Mouse (Mus musculus): ENCODE measurements around the gene Prkci.

Prkci gene

DNA sequence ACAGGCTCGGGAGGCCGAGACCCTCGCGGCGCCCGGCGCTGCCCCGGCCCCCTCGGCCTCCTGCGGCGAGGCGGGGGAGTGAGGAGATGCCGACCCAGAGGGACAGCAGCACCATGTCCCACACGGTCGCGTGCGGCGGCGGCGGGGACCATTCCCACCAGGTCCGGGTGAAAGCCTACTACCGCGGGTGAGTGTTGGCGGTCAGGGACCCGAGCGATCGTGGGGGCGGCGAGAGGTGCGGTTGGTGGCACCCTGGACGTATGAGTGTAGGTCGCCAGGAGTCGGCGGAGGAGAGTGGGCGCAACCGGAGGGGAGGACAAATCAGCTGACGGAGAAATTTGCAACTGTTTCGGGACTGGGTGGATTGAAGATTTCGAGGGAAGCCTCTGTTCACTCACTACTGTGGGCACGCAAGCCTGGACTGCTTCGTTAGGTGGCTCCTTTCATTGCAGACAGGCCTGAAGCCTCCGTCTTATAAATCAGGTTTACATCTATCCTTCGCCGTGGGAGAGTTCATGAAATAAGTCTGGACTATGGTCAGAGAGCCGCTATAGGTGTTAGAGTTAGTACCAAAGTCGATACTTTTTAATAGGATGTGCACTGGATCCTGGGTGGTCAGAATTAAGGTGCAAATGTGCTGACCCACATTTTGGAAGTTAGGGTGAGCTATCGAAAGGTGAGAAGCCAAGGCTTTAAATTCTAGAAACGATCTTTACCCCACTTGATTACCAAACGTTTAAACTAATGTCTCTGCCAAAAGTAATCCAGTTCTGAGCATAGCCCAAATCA is 546 bp downstream of the Prkci start:
- no peak for DNase-seq (ENCODE audit: low spot score)

DNA sequence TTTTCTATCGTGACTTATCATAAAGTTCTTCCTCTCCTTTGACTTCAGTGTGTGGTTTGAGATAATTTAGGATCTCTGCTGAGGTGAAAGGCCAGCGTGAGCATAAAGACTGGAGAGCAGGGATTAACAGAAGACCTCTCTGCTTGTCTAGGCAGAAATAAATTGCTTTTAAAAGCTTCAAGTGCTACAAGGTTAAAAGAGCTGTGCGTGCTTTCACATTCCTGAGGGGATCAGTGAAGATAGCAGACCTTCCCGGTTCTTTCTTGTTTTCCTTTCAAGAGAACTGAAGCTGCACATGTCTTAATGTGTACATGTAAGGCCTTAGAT is 1.1 kb downstream of the Prkci start:
- no peak for DNase-seq (ENCODE audit: low spot score)

DNA sequence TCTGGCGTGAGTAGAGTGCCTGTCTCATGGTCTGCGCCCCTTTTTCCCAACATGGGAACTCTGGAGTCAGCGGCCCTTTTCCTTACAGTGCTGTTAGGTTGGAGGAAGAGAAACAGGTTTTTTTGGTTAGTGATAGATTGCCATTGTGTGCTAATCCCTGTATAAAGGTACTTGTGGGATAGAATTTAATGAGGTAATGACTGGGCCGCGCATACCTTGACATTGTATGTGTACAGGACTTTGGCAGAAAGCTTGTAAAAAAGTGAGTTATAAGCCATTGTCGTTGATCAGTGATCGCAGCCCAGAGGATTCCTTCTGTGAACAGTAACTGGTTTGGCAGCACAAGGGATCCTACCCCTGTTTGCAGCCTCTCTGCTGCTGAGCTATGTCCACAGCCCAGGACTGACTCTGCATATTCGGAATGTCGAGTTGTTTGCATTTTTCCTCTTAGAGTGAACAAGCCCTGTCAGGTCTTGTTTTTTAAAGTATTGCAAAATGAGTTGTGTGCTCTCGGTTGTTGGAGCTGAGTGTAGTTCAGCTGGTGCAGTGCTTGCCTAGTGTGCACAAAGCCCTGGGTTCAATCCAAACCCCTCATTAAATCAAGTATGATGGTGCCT is 4.0 kb downstream of the Prkci start:
- DNase-seq (ENCODE audit: low spot score): no peak

DNA sequence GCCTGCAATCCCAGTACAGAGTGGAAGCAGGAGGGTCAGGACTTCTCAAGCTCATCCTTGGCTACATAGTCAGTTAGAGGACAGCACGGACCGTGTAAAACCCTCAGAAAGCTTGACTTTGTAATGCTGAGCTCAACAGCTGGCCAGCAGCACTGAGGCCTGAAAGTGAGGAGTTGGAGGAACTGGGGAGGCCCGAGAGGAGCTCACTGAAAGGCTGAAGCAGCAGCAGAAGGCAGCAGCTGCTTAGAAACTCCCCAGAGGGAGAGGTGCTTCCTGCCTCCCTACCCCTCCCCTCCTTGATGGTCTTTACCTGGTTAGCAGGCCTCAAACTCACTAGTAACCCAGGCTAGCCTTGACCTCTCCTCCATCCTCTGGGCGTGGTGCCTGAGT is 4.5 kb downstream of the Prkci start:
- DNase-seq (ENCODE audit: low spot score): no peak

DNA sequence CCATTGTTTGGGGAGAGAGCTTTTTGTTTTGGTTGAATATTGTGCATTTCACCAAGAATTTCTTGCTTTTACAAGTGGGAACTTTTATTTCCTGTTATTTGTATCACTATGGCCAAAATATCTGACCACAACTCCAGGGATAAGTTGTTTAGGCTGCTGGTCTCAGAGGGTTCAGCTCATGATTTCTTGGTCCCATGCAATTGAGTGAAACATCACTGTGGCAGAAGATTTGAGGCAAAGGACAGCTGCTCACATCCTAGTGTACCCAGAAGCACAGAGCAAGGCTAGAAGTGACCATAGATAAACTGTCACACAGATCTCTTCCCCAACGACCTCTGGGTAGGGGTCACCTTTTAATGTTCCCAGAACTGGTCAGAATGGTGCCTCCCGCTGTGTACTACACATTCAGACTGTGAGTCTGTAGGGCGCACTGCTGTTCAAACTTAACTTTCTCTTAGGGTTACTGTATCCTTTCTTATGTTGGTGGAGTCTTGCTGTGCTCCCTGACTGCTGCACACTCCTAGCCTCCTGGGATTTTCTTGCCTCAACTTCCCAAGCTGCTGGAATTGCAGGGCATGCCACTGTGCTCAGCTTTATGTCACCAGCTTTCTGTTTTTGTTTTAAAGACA is 5.6 kb downstream of the Prkci start:
- DNase-seq (ENCODE audit: low spot score): no peak

DNA sequence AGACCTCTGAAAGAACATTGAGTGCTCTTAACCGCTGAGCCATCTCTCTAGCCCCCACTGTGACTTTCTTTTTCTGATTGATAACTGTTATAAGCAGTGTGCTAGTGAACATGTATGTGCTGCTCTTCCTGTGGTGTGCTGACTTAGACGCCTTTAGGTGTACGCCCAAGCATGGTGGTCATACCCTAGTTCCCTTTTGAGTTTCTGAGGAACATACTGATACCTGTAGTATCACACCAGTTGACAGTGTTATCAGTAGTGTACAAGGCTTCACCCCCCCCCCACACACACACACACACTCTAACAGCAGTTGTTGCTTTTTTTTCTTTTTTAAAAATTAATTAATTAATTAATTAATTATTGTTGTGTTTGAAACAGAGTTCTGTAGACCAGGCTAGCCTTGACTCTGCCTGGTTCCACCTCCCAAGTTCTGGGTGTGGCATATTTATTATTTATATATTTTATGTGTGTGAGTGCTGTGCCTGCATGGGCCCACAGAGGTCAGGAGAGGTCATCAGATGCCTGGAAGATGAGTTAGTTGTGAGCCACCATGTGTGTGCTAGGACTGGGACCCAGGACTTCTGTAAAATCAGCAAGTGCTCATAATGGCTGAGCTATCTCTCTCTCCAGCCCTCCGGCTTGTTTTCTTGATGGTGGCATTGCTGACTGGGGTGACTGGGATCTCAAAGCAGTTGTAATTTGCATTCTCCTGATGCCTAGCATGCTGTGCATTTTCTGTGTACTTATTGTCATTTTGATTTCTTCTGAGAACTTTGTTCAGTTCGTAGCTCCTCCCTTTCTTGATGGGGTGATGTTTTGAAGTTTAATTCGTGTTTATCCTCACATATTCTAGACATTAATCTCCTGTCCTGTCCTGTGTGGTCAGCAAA is 9.0 kb downstream of the Prkci start:
- no peak for DNase-seq (ENCODE audit: low spot score)

DNA sequence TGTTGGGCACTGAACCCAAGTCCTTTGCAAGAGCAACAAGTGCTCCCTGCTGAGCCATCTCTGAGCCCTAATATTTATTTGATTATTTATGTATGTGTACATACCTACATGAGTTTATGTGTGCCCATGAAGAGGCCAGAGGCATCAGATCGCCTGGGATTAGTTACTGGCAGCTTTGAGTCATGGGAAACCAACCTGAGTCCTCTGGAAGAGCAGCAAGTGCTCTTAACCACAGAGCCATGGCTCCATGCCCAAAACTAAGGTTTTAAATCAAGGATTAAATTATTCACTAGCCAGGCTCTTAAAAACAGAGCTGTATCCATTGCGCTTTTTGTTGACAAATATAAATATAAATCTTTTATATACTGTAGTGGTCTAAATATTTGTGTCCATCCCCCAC is 18.8 kb downstream of the Prkci start:
- no peak for DNase-seq (ENCODE audit: low spot score)

DNA sequence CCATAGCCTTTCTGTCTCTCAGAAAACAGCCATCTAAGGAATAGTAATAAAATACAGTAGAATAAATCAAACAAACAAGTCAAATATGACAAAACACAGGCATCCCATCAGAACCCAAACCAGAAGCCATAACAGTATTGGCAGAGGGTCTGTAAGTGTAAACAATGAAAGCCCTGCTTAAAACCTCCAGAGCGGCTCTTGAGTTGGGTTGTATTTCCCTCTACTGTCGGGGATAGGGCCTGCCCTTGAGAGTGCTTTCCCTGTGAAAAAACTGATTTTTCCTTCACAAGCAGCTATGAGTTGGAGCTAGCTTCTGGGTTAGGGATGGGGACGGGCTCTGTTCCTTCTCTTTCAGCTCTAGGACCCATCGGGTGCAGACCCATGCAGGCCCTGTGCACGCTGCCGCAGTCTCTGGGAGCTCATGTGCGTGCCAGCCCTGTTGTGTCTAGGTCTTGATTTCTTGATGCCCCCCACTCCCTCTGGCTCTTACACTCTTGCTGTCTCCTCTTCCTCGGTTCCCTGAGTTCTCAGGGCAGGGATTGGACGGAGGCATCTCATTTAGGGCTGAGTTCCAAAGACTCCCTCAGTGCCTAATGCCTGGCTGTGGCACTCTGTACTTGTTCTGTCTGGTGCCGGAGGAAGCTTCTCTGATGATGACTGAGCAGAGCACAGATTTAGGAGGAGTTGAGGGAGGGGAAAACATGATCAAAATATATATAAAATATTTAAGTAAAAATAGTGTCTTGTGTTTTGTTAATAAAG is 20.3 kb downstream of the Prkci start:
- DNase-seq (ENCODE audit: low spot score): no peak

DNA sequence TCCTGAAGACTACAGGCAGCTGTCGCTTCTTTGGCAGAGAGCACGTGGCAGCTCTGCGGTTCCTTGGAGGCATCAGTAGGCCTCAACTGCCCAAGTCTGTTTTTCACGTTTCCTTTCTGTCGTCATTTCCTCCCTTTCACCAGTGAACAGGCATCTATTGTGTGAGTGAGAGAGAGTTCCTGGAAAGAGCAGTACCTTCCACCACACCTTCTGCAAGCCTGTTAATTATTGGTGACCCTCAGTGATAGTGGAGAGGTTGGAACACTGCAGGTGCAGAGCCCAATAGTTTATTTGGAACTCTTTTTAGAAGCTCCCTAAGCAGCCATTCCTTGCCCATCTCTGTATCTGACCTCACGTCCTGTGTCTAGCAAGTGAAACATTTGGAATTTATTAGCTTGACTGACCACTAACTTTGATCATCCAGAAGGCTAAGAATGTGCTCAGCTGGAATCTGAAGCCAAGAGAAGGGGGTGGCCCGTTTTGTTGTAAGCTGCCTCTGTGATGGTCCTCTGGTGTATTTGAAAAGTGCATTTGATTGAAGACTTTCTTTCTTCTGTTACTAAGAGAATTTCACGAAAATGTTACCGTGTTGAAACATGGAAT is 21.1 kb downstream of the Prkci start:
- no peak for DNase-seq (ENCODE audit: low spot score)

DNA sequence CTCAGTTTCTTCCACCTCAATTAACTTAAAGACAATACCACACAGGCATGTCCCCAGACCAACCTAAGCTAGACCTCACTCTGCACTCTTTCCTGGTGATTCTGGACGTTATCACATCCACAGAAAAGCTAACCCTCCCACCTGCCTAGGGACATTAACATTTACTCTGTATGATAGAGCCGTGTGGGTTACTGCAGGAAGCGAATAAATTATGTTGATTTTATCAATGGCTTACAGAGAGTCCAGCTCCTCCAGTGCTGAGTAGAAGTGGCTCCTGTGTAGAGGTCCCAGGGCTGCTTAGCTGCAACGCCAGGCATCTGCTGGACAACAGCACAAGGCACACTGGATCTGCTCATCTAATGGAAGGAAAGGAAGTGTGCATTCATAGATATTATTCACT is 22.1 kb downstream of the Prkci start:
- no peak for DNase-seq (ENCODE audit: low spot score)

DNA sequence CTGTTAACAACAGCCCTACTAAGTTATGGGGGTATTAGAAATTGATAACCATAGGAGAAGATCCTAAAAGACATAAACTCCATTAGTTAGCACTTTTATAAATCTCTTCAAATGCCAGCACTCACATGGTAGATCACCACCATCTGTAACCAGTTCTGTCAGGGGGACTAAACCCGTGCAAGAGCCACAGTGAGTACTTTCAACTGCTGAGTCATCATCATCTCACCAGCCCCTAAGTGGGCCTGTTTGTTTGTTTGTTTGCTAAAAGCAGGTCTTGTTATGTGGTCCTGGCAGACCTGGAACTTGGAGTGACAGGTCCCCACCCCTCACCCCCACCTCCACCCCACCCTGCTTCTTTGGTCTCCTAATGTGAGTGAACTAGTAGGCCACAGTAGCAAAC is 23.7 kb downstream of the Prkci start:
- no peak for DNase-seq (ENCODE audit: low spot score)

DNA sequence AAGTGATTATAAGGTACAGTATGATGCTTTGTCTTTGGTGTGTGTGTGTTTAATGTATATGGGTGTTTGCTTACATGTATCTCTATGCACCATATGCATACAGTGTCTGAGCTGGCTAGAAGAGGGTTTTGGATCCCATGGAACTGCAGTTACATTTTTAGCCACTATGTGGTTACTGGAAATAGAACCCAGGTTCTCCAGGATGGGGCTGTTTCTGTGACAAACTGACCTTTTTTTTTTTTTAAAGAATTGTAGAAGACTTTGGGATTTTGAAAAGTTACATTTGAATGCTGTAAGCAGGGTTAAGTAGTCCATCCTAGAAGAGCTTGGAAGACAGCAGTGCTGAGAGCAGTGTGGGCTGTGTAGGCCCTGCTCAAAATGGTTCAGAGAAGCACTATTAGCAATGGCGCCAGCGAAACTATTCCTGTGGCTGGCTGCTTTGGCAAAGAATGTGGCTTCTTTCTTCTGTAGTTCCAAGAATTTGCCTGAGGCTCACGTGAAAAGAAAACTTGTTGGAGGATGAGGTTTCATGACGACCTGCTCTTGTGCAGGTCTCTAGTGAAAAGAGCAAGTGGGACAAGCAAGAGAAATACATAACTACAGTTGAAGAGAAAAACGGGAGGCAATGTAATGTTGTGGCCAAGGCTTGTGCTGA is 24.4 kb downstream of the Prkci start:
- no peak for DNase-seq (ENCODE audit: low spot score)

DNA sequence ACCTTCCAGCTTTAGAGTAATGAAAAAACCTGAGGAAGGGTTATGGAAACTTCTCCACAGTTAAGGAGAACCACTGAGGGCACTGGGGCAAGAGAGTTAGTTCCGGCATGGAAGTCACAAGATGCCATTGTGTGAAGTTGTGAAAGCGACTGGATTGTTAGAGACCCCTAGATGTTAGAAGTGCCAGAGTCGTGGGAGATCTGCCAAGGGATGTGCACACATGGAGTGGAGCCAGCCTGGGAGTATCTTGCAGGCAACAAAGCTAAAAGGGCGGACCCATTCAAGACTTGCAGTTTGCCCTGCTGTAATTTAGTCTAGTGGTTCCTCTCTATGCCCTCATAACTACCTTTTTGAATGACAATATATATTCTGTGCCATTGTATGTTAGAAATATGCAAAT is 25.1 kb downstream of the Prkci start:
- DNase-seq (ENCODE audit: low spot score): no peak

DNA sequence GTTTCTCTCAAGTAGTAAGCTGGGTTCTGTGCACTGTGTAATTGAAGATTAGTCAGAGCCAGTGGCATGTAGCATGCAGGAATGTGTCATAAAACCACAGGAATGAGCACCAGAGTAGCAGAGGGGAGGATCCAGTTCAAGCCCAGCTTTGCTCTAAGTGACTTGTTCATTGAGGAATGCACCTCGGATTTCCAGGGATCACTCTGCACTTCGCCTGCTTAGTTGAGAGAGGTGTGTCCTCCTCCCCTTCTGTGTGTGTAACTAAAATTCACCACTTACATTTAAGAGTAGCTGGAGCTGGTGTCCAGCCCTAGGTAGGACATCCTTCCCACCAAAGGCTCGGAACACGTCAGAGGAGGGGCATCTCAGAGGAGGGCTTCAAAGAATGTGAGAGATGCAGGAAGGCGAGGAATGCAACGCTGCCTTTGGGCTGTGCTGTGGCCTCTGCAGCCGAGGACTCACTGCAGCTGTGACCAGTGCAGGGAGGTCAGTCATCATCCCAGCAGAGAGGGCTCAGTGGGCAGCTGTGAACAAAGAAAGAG is 27.4 kb downstream of the Prkci start:
- no peak for DNase-seq (ENCODE audit: low spot score)

DNA sequence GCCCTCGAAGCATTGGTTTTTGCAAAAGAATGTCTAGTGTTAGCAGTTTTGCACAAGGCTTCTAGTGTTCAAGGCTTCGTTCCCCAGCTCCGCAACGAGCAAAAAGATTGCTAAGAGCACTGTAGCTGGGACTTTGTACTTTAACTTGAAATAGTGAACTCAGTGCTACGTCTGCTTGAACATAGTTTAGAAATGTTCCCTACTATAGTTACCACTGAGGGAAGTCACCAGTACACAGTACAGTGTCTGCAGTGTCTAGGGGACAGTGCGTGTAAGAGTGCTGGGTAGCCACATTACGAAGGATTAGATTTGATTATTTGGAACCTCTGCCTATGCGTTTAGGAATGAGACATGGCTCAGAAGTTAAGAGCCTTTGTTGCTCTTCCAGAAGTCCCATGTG is 32.2 kb downstream of the Prkci start:
- no peak for DNase-seq (ENCODE audit: low spot score)

DNA sequence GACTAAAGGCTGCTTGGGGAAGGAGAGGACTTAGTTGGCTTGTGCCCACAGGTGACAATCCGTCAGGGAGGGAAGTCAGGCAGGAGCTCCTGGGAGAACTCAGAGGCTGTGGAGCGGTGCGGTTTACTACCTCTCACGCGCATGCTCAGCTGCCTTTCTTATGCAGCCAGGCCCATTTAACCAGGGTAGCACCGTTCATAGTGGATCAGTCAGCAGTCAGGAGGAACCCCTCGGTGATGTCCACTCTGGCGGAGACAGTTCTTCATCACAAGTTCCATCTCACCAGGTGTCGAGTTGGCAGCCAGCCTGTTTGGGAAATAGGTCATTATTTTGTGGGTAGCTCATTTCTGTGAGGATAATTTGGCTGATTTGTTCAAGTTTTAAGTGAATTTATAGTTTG is 36.1 kb downstream of the Prkci start:
- no peak for DNase-seq (ENCODE audit: low spot score)

DNA sequence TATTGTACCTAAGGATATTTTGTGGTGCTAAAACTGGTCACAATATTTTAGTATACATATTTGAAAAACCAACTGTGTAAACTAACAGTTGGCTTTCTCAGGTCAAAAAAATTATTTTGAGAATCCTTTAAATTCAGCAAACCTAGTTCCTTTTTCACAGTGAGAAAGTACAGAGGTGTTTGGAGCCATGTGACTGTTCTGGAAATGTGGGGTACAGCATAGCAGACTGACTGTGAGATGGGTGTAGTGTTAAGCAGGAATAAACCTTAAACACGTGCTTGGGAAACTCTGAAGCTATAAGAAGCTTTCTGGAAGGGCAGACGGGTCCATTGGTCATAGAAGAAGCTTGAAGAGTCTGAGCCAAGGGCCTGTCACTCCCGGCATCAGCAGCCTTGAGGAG is 38.1 kb downstream of the Prkci start:
- DNase-seq (ENCODE audit: low spot score): no peak

DNA sequence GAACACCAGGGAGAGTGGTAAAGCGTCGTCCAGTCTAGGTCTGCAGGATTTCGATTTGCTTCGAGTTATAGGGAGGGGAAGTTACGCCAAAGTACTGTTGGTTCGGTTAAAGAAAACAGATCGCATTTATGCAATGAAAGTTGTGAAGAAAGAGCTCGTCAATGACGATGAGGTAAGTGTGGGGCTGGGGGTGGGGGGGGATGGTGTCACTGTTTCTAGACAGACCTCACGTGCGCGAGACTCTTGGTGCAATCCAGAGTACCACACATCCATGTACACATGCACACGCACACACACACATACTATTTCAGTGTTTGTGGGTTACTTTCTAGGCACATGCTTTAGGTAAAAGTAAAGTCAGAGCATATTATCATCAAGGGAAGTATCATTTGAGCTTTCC is 42.3 kb downstream of the Prkci start:
- DNase-seq (ENCODE audit: low spot score): no peak

DNA sequence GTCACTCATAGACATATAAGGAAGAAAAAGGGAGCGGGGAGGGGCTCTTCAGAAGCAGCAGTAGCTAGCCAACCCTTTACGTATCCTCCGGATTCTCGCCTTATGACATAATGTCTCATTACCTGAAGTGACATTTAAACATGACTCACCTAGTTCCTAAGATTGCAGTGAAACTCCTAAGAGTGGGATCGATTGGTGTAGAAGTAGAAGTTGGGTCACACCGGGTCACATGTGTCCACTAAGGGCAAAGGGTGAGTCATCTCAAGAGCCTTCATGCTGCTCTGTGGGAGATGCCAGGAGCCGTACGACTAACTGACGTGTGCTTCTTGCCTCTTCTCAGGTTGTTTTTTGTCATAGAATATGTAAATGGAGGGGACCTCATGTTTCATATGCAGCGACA is 43.1 kb downstream of the Prkci start:
- no peak for DNase-seq (ENCODE audit: low spot score)

DNA sequence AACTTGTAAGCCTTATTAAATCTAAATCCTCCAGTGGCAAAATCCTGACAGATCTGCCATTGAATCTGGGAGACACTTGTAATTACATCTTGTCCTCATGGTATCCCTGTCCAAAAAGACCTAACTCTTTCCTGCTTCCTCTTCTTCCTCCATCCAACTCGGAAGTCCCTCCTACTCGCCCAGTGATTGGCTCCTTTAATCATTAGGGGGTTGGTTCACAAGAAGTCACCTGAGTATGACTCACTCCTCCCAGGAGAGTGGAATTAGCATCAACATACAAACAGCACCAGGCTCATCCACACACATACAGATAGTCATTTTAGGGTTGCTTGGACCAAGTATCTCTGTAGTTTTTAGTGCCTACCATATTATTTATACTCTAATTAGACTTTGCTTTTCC is 47.4 kb downstream of the Prkci start:
- DNase-seq (ENCODE audit: low spot score): no peak

DNA sequence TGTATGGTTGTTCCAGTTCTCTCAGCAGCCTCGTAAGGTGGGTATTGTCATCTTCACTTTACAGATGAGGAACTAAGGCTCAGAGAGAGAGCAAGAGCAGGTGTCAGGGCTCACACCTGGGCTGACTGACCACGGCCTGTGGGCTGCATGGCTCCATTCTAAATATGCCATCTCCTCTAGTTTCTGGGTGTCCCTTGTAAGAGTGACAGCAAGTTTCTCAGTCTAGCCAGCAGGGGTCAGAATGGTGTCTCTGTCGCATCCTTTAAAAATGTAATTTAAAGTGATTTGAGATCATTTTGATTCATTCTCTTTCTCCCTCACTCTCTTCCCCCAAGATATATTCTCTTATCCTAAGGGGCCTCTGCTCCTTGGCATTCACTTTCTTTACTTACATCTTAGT is 51.7 kb downstream of the Prkci start:
- no peak for DNase-seq (ENCODE audit: low spot score)

All from urinary bladder, postnatal 10 days (tissue).